Mouse (Mus musculus): ENCODE results near the gene Spata1. TPM values are rescaled to one million over a fixed set of nuclear protein-coding genes. Genes with fewer than 3 reads are reported as not detected.

The Spata1 gene
- polyA plus RNA-seq, 1 experiment: 2.5 TPM

DNA sequence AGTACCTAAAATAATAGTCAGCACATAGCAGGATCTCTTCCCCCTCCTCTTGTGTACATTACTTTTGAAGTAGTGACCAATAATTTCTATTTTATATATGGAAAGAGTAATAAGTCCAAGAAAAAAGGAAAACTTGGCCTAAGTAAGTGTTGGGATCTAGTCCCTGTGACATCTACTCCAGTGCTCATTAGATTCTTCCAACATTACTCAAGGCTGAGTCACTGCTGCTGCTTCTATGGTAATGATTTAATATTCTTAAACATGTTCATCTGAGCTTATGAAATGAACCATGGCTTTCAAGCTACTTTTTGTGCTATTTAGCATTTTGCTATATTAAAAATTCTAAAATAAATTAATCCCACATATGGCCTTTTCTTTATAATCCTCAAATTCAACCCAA is 25.8 kb downstream of the Spata1 start:
- Histone ChIP-seq H3K4me3 (ENCODE audit: control insufficient read depth, insufficient read depth, low read length) (no peak overlapping the region), H3K27ac (ENCODE audit: control insufficient read depth, insufficient read depth, low read length) (no peak overlapping the region), H3K36me3 (ENCODE audit: control insufficient read depth, insufficient read depth, low read length) (no peaks in the 10 kb centered on the region), H3K27me3 (ENCODE audit: control insufficient read depth, insufficient read depth, low read length) (no peaks in the 10 kb centered on the region), H3K4me1 (replicated peaks; ENCODE audit: control insufficient read depth, insufficient read depth, low read length) (no peaks in the 10 kb centered on the region)
- no peak for DNase-seq
- TF ChIP-seq CTCF (IDR thresholded peaks at IDR 0.05; ENCODE audit: borderline replicate concordance, control insufficient read depth, extremely low read depth, insufficient read depth, low read length, poor library complexity) (no peak), POLR2A (IDR thresholded peaks at IDR 0.05; ENCODE audit: control insufficient read depth, extremely low read depth, insufficient read depth, low read length, poor library complexity) (no peak)

DNA sequence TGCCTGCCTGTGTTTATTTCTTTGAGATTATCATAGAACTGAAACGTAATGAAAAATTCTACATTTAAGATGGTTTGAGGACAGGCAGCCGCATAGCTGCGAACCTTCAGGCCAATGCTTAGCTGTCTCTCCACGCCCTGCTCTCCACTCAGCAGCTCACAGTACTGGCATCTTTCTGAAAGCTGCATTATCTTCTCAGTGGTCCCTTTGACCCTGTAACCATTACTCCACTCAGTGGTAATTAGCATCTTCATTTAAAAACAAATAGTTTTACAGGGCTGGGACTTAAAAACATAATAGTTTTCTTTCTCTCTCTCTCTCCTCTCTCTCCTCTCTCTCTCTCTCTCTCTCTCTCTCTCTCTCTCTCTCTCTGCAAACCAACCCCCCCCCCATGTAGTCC is 26.9 kb downstream of the Spata1 start:
- WGBS: 97% methylated on average over 4 of the region's 4 CpGs
- no peak for DNase-seq
- Histone ChIP-seq H3K4me3 (ENCODE audit: control insufficient read depth, insufficient read depth, low read length) (no peak overlapping the region), H3K36me3 (ENCODE audit: control insufficient read depth, insufficient read depth, low read length) (no peaks in the 10 kb centered on the region), H3K4me1 (replicated peaks; ENCODE audit: control insufficient read depth, insufficient read depth, low read length) (no peaks in the 10 kb centered on the region), H3K27ac (ENCODE audit: control insufficient read depth, insufficient read depth, low read length) (no peak overlapping the region), H3K27me3 (ENCODE audit: control insufficient read depth, insufficient read depth, low read length) (no peaks in the 10 kb centered on the region)
- no peak for TF ChIP-seq CTCF (IDR thresholded peaks at IDR 0.05; ENCODE audit: borderline replicate concordance, control insufficient read depth, extremely low read depth, insufficient read depth, low read length, poor library complexity)
- TF ChIP-seq POLR2A (IDR thresholded peaks at IDR 0.05; ENCODE audit: control insufficient read depth, extremely low read depth, insufficient read depth, low read length, poor library complexity): no peak

DNA sequence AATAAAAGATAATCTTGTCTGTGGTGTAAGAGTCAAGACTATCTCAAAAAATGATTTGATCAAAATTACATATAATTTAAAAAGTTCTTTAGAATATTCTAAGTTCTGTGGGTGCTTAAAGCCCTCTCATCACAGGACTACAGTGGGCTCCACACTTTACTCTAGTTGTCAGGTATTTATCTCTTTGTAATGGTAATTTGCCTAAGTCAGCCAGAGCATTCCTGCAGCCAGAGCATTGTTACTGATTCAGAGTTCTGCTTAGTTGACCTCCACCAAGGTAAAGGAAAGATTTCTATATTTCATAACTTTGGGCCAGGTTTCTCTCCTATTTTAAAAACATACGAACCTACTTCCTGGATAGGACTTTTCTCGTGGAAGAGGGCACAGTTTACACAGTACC is 30.3 kb downstream of the Spata1 start:
- TF ChIP-seq POLR2A (IDR thresholded peaks at IDR 0.05; ENCODE audit: control insufficient read depth, extremely low read depth, insufficient read depth, low read length, poor library complexity) (no peak), CTCF (IDR thresholded peaks at IDR 0.05; ENCODE audit: borderline replicate concordance, control insufficient read depth, extremely low read depth, insufficient read depth, low read length, poor library complexity) (no peak)
- no peak for DNase-seq
- 94% methylated on average over 2 of the region's 2 CpGs for WGBS
- no peak overlapping the region for H3K4me3 ChIP-seq (ENCODE audit: control insufficient read depth, insufficient read depth, low read length)
- no peaks in the 10 kb centered on the region for H3K36me3 ChIP-seq (ENCODE audit: control insufficient read depth, insufficient read depth, low read length)
- H3K4me1 ChIP-seq (replicated peaks; ENCODE audit: control insufficient read depth, insufficient read depth, low read length): no peaks in the 10 kb centered on the region
- H3K27me3 ChIP-seq (ENCODE audit: control insufficient read depth, insufficient read depth, low read length): no peaks in the 10 kb centered on the region
- no peak overlapping the region for H3K27ac ChIP-seq (ENCODE audit: control insufficient read depth, insufficient read depth, low read length)

DNA sequence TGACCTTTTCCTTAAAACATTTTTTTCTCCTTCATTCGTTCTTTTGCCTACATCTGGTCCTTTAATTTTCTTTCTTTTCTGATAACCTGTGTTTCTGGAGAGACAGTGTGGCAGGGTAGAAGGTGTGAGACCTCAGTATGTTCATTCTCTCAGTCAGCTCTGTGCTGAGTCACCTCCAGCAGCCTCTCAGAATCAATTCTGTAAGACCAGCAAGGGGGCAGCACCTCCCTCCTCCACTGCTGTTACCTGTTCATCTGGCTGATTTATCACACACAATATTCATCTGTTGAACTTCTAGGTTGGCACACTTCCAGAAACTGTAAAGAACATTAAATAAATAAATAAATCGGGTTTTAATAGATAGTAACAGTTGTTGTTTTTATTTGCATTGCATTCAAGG is 36.6 kb downstream of the Spata1 start:
- H3K27me3 ChIP-seq (ENCODE audit: control insufficient read depth, insufficient read depth, low read length): no peaks in the 10 kb centered on the region

GRCm38 (mm10) chr3:146451375-146451774 is 48.2 kb downstream of the Spata1 start:
- no peaks in the 10 kb centered on the region for H3K27me3 ChIP-seq (ENCODE audit: control insufficient read depth, insufficient read depth, low read length)
- H3K4me3 ChIP-seq (ENCODE audit: control insufficient read depth, insufficient read depth, low read length): no peak overlapping the region

More for the DNA sequence above, 36.6 kb downstream of the Spata1 start:
- WGBS: 77% methylated on average over 2 of the region's 2 CpGs
- no peak for TF ChIP-seq POLR2A (IDR thresholded peaks at IDR 0.05; ENCODE audit: control insufficient read depth, extremely low read depth, insufficient read depth, low read length, poor library complexity)
- TF ChIP-seq CTCF (IDR thresholded peaks at IDR 0.05; ENCODE audit: borderline replicate concordance, control insufficient read depth, extremely low read depth, insufficient read depth, low read length, poor library complexity): no peak
- H3K4me1 ChIP-seq (replicated peaks; ENCODE audit: control insufficient read depth, insufficient read depth, low read length): no peaks in the 10 kb centered on the region
- H3K27ac ChIP-seq (ENCODE audit: control insufficient read depth, insufficient read depth, low read length): no peak overlapping the region
- no peak for DNase-seq
- H3K36me3 ChIP-seq (ENCODE audit: control insufficient read depth, insufficient read depth, low read length): no peaks in the 10 kb centered on the region
- no peak overlapping the region for H3K4me3 ChIP-seq (ENCODE audit: control insufficient read depth, insufficient read depth, low read length)

DNA sequence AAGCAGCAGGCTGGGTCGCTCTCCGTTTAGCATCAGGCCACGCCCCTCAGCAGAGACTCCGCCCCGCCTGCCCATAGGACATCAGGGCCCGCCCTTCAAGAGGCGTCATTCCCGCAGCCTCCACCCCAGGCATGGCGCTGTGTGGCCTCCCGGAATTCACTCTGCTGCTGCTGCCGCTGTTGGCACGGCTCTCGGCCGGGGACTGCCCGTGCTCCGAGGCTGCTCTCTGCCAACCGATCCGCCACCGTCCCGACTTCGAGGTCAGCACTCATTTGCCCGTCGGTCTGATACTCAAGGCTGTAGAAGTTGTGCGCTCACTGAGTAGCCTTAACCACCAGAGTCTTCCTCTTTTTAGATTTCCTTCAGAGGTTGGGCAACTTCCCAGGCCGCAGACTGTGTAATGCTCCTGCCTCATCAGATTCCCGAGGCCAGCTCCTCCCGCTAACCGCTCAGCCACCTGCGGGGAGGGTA is 49.1 kb downstream of the Spata1 start:
- no peaks in the 10 kb centered on the region for H3K27me3 ChIP-seq (ENCODE audit: control insufficient read depth, insufficient read depth, low read length)
- H3K36me3 ChIP-seq (ENCODE audit: control insufficient read depth, insufficient read depth, low read length): no peaks in the 10 kb centered on the region
- WGBS: under 1% methylated on average over 29 of the region's 29 CpGs
- H3K27ac ChIP-seq (ENCODE audit: control insufficient read depth, insufficient read depth, low read length): peak overlapping the region; percentile 0; the same call in 1 of the 2 replicates
- peak; percentile 80 for TF ChIP-seq POLR2A (IDR thresholded peaks at IDR 0.05; ENCODE audit: control insufficient read depth, extremely low read depth, insufficient read depth, low read length, poor library complexity)
- TF ChIP-seq CTCF (IDR thresholded peaks at IDR 0.05; ENCODE audit: borderline replicate concordance, control insufficient read depth, extremely low read depth, insufficient read depth, low read length, poor library complexity): peak; percentile 59; the same call in 1 of the 2 replicates
- peak overlapping the region; percentile 86 for H3K4me3 ChIP-seq (ENCODE audit: control insufficient read depth, insufficient read depth, low read length)
- peaks cover 7% of the 10 kb centered on the region for H3K4me1 ChIP-seq (replicated peaks; ENCODE audit: control insufficient read depth, insufficient read depth, low read length)
- peak; percentile 94 for DNase-seq

More at GRCm38 (mm10) chr3:146451375-146451774, 48.2 kb downstream of the Spata1 start:
- 96% methylated on average over 5 of the region's 5 CpGs for WGBS
- Histone ChIP-seq H3K4me1 (replicated peaks; ENCODE audit: control insufficient read depth, insufficient read depth, low read length) (peaks cover 7% of the 10 kb centered on the region), H3K36me3 (ENCODE audit: control insufficient read depth, insufficient read depth, low read length) (no peaks in the 10 kb centered on the region), H3K27ac (ENCODE audit: control insufficient read depth, insufficient read depth, low read length) (no peak overlapping the region)
- no peak for TF ChIP-seq POLR2A (IDR thresholded peaks at IDR 0.05; ENCODE audit: control insufficient read depth, extremely low read depth, insufficient read depth, low read length, poor library complexity)
- TF ChIP-seq CTCF (IDR thresholded peaks at IDR 0.05; ENCODE audit: borderline replicate concordance, control insufficient read depth, extremely low read depth, insufficient read depth, low read length, poor library complexity): no peak
- DNase-seq: no peak

- Histone ChIP-seq H3K27me3 (ENCODE audit: control insufficient read depth, insufficient read depth, low read length) (no peaks in the 10 kb centered on the region), H3K4me3 (ENCODE audit: control insufficient read depth, insufficient read depth, low read length) (peak within 1 kb of the TSS; percentile 86), H3K4me1 (replicated peaks; ENCODE audit: control insufficient read depth, insufficient read depth, low read length) (peaks cover 7% of the 10 kb centered on the region), H3K27ac (ENCODE audit: control insufficient read depth, insufficient read depth, low read length) (peak within 1 kb of the TSS; percentile 0; the same call in 1 of the 2 replicates), H3K36me3 (ENCODE audit: control insufficient read depth, insufficient read depth, low read length) (no peaks in the 10 kb centered on the region)
- no peak for TF ChIP-seq CTCF (IDR thresholded peaks at IDR 0.05; ENCODE audit: borderline replicate concordance, control insufficient read depth, extremely low read depth, insufficient read depth, low read length, poor library complexity)
- TF ChIP-seq POLR2A (IDR thresholded peaks at IDR 0.05; ENCODE audit: control insufficient read depth, extremely low read depth, insufficient read depth, low read length, poor library complexity): no peak
- DNase-seq: no peak
- 63% methylated on average over 9 of the region's 9 CpGs for WGBS
Measured at GRCm38 (mm10) chr3:146449745-146450250, 49.8 kb downstream of the Spata1 start, which contains the start of gene Ctbs. Gene Ctbs (plus strand): TSS chr3:146449795.

All from thymus, adult 2 months (tissue).